Mouse (Mus musculus) embryo, embryonic 10.5 days (tissue): ENCODE data around the gene Rcor3.
A peak's percentile ranks its signal among the peaks of the same experiment; 100 is the strongest.

Experiments
- DNase-seq: peaks from one replicate; pipeline ENCODE4 v3.0.0-alpha.2; 2015; ENCODE audit warnings: low spot score

The Rcor3 gene

DNA sequence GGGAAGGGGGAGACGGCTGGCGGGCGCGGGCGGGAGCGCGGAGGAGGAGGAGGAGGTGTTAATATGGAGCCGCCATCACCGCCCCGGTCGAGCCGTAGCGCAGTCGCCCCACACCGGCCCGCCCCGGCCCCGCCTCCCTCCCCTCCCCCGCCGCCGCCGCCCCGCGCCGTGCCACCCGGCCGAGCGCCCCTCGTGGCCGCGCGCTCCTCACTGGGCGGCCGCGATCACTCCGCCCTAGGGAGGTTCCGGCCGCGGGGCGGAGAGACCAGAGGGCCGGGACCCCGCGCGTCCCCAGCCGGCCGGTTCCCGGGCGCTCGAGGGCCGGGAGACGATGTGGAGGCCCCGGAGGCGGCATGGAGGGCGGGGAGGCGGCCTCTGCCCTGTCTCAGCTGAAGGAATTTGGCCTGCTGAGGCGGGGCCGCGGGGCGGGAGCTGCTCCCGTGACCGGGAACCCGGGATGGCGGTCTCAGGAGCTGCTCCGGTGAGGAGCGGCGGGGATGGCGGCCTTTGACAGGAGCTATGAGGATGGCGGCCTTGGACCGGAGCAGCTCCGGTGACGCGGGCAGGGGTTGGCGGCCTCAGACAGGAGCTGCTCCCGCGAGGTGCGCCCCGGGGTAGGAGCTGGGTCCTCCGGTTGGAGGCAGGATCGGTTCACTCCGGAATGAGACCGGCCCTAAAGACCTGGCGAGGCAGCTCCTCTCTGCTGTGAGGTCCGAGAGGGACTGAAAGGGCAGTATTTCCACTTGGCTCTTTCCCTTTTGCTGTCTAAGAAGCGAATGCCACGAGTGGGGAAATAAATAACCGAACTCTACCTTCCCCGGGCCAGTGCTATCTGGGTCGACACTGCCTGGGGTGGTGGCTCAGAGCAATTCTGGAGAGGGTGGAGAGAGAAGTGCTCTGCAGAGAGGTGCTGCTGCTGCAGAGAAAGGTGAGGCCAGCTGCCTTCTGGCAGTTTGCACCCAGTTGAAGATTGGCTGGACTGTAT, at the start of gene Rcor3:
Gene Rcor3, minus strand, starts transcription at position 137 of the 985 bp plus-strand sequence.
- DNase-seq, result peak; percentile 86

DNA sequence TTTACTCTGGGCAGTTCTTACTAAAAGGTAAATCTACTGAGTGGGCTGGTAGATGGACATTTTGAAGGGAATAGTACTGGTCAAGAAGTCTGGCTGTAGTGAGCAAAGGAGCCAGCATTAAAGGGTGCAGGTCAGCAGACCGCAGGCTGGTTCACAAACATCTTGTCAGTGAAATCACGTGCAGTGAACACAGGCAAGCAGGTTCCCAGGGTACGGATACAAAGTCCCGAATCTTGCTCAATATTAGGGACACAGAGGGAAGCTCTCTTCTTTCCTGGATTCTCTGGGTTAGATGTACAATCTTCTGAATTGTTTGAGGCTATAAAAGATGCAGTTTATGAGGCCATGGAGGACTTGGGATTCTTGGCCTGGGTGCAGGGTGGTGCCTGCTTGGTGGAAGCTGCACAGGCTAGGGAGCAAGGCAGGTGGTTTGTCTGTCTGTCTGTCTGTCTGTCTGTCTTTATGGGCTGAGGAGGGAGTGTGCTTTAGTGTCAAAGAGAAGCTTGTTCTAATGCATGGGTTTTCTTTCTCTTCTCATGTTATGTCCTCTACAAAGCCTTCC, 43.9 kb upstream of the Rcor3 start:
- no peak for DNase-seq

DNA sequence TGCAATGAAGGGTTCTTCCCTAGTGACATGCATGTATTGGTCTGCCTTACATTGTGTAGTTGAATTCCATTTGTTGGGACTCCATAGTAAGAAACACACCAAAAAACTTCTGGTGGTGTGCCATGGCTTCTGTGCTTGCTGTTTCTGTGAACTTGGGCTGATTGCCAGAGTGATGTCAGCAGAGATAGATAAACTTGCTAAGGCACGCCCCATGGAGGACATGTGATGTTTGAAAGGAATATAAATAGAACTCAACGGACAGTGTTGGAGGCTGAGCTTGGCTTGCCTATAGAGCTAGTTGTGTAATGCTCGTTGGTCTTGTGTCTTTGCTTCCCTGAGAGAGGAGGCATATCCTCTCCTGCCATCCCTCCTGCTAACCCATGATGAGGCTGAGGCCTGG, 42.0 kb upstream of the Rcor3 start:
- DNase-seq, result no peak

DNA sequence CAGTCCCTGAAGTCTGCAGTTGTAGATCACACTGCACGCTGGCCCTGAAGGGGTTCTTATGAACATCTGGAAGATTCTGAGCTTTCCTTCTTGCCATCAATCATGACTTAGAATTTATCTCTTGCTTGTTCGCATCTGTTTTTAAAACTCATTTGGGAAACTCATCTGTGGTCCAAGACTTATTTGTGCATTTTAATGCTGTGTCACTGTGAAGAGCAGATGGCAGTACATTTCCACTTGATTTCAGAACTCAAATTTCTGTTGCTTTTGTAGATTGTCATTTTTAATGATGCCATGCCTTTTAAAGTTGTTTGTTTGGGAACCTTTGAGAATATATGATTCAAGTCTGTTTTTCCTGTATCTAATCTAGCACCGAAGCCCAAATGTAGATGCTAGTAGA, 33.6 kb upstream of the Rcor3 start:
- DNase-seq, result no peak

DNA sequence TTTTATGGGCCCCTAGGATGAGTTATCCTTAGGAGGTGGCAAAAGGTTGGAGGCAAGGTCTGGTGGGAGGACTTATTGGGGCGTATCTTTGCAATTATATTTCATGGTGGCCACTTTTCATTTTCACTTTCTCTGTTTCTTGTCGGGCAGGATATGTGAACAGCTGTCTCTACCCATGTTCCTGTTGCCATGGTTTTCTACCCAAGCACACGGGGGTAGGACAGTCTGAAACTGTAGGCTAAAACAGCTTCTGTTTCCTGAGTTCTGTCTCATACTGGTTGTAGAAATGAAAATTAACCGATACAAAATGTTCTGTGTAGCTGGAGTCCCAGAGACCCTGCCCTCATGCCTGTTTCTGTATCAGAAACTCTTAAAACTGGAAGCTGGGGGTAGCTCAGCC, 13.3 kb upstream of the Rcor3 start:
- DNase-seq, result no peak

DNA sequence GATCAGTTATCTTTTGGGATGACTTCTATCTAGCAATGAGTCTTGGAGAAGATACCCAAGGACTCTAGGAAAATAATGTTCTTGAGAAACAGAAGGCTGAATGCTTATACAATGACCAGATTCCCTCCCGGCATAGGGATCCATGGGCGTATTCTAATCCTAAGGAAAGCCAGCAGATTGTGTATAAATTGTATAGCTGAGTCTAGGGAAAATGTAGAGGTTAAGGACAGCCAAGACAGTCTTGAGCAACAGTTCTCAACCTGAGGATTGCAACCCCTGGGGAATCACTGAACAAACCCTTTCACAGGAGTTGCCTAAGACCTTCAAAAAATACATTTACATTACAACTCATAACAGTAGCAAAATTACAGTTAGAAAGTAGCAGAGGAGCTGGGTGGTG, 2.5 kb upstream of the Rcor3 start:
- DNase-seq, result no peak

DNA sequence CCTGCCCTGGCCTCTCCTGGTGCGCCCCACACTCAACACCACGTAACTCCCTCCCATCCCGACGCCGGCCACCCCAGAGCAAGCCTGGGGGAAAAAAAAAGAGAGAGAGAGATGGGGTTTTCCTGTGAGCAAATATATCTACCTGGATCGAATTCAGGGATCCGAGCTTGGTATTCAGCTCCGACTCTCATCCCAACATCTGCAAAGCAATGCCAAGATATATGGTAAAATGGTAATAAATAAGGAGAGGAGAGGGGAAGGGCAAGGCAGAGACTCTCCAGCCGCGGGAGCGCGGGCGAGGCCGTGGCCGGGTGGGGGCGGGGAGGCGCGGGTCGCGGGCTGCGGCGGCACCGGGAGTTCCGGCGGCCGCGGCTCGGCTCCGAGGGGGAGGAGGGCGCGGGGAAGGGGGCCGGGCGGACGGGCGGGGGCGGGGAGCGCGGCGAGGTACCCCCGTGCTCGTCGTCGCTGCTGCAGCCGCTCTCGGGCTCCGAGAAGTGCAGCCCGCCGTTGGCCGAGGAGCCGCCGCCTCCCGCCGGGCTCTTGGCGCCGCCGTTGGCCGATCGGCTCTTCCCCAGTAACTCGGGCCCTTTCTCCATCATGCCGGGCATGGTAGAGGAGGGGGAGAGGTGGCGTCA, 454 bp downstream of the Rcor3 start:
- peak; percentile 52 for DNase-seq

DNA sequence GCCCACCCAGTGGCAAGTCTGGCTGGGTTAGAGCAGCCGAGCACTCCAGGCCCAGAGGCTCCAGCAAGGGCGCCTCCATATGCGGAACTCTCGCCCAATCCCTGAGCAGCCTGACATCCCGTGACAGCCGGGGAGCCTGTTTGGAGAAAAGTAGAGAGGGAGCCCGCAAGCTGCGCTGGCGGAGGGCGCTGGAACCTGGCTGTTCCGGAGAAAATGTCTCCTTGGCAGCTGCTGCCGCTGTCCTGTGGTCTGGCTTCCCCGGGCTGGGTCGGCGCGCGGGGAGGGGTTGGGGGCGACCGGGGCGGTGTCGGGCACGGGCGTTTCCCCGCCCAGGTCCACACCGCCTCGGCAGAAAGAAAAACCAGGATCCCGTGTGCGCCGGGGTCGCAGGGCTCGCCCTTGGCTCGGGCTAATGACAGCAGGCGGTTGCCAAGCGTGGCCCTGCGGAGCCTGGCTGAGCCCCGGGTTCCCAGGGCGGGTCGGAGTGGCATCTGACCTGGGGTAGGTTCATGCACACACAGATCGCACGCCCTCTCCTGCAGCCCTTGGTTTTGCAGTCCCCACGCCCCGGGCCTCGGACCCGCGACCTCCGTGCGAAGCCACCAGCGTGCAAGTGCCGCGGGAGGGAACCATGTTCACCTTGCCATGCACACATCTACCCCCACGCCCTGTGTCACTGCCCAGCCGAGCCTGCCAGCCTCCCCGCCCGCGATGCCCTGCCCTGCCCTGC, 1.1 kb downstream of the Rcor3 start:
- peak; percentile 87 for DNase-seq

DNA sequence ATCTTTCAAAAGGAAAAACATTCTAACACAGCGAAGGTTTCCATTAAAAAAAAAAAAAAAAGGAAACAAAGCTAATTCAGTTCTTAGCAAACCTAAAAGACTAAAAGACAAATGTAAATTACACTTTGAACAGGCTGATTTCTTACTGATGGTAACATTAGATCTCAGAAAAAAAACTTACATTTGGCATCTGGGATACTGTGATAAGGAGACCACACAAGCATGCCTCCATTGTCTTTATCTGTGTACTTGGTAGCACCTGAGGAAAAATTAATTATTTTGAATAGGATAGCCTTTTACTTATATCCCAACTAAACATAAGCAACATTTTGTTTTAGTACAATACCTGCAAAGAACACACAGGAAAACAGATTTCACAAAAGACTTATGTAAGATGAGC, 7.7 kb downstream of the Rcor3 start:
- no peak for DNase-seq

DNA sequence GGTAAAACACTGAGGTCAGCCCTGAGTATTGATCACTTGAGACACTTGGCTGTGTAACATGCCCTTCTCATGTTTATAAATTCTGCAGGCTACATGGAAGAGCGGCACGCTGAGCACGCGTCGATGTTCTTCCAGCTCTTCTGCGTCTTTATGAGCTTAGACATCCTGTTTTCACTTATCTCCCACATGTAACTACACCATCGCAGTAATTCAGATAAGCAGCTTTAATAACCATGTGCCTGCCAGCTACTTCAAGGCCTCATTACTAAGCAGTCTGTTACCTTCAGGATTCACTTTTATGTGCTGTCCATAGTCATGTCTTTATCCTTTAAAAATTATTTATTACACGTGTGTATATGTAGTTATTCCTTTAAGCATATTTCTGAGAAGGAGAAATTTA, 9.5 kb downstream of the Rcor3 start:
- no peak for DNase-seq

DNA sequence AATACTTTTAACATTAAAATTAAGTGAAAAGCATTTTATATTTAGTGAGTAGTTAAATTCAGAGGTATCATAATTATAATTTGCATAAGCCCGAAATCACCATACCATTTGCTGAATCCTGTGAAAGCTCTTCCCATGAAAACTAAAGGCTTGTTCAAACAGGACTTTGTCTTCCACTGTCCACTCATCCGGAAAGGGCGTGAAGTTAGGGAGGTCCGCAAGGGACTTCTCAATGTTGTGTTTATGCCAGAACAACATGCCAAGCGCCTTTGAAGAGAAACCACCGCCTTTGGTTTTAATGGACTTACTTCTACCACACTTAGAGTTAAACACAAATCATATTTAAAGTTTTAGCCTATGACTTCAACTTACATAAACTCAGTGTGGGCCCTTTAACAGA, 12.1 kb downstream of the Rcor3 start:
- DNase-seq, result no peak

DNA sequence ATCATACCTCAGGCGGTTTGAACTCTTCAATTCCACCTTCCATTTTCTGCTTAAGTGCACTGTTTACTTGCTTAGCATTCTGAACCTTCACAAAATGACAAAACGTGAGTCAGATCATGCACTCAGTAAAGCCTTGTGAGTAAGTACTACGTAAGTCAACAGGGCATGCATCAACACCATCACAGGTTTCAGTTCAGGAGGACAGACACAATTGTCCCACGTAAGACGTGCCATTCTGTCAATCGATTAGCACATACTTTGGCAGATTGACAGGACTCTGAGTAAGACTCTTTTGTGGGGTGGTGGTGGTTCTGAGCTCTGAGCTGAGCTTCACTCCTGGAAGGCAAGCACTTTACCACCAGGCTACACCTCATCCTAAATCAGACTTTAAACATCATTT, 21.6 kb downstream of the Rcor3 start:
- DNase-seq, result no peak

DNA sequence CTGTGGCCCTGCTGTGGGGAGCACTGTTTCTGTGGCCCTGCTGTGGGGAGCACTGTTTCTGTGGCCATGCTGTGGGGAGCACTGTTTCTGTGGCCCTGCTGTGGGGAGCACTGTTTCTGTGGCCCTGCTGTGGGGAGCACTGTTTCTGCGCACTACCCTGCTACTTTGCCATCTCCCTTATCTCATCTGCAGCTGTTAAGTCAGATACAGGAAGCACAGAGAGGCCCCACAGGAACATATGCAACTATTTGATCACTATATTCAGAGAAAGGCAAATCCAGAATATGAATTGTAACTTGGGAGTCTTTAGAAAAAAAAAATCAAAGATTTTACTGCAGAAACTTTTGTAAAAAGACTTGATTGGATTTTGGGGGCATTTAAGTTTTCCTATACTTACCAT, 22.5 kb downstream of the Rcor3 start:
- DNase-seq, result no peak

DNA sequence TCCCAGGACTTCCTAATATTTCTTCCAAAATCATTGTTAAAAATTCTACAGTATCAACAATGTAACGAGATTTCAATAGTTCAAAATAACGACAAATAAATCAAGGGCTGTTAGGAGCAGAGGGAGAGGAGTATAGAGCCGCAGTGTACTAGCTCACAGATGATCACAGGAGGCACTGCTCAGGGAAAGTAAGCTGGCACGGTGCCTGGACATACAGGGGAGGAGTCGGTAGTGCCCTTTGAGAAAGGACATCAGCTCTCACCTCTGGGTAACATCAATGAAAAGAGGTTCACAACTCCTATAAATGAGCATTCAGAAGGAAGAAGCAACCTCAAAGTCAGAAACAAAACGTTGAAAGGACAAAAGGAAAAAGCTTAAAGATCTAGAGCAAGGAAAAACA, 28.7 kb downstream of the Rcor3 start:
- no peak for DNase-seq

DNA sequence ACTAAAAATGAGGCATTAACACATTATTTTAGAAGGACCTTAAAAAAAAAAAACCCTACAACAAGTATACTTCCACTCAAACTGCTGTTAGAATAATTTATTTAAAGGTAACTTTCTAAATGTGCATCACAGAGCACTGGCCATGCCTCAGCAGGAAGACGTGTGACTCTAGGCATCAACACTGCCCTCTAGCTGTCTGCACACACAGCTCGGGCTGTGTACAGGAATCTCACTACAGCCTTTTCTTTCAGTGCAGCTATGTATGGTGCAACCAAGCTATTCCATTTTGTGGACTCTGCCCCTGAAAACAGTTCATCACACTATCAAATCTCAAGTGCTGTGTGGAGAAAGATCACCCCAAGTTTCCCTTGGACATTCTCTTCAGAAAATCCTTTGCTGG, 30.5 kb downstream of the Rcor3 start:
- peak; percentile 50 for DNase-seq

DNA sequence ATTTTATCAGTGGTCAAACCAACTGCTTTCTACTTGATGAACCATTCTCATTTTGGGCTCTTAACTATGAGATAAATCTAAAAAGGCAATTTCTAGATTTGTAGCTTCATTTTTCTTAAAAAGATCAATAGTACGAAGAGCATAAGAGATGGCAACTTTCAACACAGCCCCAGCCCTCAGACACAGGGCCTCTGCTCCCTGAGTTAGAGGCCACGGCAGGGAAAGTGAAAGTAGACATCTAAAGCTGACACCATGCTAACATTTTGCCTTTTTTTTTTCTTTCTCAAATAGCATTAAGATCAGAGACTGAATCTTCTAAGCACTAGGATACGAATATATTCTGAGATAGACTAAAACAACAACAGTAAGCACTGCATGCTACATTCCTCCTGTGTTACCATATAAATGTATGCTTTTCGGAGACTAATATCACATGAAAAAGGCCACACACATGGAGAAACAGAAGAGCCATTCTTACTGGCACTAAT, 31.9 kb downstream of the Rcor3 start:
- DNase-seq, result no peak

DNA sequence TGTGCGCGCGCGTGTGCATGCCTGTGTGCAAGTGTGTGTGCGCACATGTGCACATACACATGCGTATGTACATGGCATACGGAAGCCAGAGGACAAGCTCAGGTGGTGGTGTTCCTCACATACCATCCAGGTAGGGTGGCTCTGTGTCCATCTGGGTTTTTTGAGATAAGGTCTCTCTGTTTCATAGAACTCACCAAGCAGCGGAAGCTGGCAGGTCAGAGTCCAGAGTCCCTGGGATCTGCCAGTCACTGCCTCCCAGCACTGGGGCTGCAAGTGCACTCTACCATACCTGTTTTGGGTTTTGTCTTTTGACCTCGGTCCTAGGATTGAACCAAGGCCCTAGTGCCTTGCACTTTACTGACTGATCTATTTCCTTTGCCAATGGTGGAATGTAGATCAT, 33.8 kb downstream of the Rcor3 start:
- no peak for DNase-seq

DNA sequence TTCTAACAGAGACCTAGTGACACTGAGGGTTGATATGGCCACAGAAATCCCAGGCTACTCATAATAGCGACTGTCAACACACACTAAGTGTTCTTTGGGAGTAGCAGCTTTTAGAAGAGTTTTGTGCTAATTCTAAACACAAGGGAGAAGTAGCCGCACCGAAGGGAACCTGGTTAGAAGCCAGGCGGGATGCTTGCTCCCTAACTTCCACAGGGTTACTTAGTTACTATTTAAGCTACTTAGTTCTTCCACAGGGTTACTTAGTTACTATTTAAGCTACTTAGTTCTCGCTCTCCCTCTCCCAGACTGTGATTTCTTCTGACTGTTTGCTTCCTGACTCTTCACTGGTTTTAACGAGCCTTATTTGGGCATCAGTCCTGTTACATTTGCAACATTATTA, 34.7 kb downstream of the Rcor3 start:
- no peak for DNase-seq

DNA sequence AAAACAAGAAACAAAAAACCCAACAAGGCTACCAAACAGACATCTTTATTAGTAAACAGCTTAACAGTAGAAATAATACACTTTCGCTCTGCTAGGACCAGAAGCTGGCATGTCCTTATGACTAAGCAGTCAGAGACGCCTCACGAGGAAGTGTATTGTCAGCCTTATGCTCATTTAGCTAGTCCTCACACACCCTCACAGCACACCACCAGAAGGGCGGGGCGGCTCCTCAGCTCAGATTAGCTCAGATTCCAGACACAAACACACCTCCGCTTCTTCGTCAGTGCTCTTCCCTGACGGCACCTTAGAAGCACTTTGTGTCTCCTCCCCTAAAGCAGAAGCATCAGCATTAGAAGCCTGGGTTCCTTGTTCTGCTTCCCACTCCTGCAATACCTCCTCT, 36.5 kb downstream of the Rcor3 start:
- no peak for DNase-seq

DNA sequence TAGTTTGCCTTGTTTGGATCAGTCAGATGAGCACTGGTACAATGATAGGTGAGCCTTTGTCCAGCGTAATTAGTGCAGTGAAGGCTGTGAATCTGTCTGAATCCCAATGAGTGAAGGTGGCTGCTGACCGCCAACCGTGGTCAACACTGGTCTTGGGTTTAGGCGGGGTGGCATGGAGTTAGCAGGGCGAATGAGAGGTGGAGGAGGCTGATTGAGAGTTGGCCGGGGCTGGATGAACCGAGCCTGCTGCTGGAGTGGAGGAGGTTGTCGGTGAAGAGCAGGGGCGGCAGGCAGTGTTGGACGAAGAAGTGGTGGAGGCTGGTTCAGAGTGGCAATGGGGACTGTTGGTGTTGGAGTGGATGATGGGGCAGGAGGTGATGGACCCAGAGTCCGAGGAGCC, 37.1 kb downstream of the Rcor3 start:
- no peak for DNase-seq

DNA sequence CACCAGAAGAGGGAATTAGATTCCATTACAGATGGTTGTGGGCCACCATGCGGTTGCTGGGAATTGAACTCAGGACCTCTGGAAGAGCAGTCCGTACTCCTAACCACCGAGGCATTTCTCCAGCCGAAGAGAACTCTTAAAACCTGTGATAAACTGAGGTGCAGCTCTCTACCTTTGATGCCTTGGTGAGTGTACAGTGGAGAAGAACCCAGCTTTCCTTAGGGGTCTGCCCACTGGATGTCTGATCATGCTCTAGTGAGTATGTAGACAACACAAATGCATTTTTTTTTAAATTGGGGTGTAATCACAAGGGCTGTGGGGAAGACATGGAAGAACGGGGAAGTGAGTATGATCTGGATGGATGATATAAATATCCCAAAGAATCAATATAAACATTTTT, 42.2 kb downstream of the Rcor3 start:
- DNase-seq, result no peak

DNA sequence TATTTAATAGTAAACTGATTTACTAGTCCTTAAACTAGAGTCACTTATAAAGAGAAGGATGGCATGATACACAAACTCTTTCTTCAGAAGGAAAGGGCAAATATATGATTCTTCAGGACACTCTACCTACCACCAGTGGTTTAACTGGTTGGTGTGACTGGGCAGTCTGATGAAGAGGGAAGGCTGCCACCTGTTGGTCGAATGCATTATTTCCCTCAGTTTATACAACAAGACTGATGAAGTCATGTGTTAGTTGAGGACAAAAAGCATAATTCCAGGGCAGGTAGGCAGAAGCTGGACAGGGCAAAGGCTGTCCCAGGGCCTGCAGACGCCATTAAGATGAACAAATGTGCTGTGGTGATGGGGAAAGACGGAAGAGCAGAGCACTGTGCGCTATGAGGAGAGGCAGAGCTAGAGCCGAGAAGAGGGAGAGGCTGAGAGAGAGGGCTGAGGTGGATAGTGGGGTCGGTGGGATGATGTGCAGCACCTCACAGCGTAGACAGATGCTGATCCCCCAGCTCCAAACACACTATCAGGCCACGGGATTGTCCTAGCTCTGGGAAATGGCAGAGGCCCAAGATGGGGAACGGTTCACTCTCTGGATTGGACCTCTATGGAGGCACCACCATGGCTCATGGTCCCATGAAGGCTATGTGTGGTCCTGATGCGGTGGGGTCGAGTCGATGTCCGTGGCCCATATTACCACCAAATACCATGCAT, 43.3 kb downstream of the Rcor3 start:
- peak; percentile 85 for DNase-seq
